Mouse (Mus musculus): ENCODE measurements around the gene Usp39. TPM values are rescaled to one million over a fixed set of nuclear protein-coding genes. Genes with fewer than 3 reads are reported as not detected.

Gene Usp39
- polyA plus RNA-seq, 1 experiment: 17.8 TPM

DNA sequence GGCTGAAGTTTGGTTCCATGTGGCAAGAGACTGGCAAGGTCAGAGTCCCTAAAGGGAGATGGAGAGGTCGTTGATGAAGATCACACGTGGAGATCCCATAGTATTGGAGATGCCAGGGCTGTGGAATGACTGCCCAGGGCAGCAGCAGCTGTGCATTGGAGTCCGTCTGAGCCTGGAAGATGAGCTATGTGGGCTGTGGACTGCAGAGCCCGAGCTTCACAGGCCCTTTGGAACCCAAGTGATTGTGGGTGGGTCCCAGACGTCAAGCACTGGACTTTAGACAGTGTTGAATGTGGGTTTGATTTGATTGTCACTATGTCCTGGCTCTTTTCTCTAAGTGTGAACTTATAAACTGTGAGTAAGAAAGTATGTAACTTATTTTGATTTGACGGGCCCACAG is 20.0 kb upstream of the Usp39 start:
- Histone ChIP-seq H3K27me3 (replicated peaks; ENCODE audit: control insufficient read depth, insufficient read depth, low read length) (no peaks in the 10 kb centered on the region), H3K27ac (ENCODE audit: insufficient read depth, low read depth, low read length) (no peak overlapping the region), H3K36me3 (ENCODE audit: control insufficient read depth, insufficient read depth, low read length) (peaks cover 4% of the 10 kb centered on the region; the same call in 1 of the 2 replicates), H3K4me3 (ENCODE audit: insufficient read depth, low read depth, low read length) (no peak overlapping the region), H3K4me1 (ENCODE audit: control insufficient read depth, insufficient read depth, low read length) (peaks cover 8% of the 10 kb centered on the region)
- no peak for TF ChIP-seq POLR2A (IDR thresholded peaks at IDR 0.05; ENCODE audit: low read depth, low read length)
- TF ChIP-seq CTCF (conservative IDR thresholded peaks at IDR 0.05; ENCODE audit: insufficient read depth, insufficient read length, low read depth, low read length): no peak
- 46% methylated on average over 6 of the region's 6 CpGs for WGBS
- peak; percentile 63 for DNase-seq

DNA sequence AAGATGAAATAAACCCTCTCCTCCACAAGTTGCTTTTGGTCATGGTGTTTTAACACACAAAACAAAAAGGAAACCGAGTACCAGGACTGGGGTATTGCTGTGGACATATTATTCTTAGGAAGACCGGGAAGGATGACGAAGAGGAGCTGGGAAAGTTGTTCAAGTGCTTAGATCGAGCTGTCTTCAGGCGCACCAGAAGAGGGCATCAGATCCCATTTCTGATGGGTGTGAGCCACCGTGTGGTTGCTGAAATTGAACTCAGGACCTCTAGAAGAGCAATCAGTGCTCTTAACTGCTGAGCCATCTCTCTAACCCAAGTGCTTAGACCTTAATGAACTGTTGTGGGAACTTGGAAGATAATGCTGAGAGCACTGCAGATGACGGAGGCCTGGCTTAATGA is 19.0 kb upstream of the Usp39 start:
- TF ChIP-seq POLR2A (IDR thresholded peaks at IDR 0.05; ENCODE audit: low read depth, low read length) (no peak), CTCF (conservative IDR thresholded peaks at IDR 0.05; ENCODE audit: insufficient read depth, insufficient read length, low read depth, low read length) (peak; percentile 63)

DNA sequence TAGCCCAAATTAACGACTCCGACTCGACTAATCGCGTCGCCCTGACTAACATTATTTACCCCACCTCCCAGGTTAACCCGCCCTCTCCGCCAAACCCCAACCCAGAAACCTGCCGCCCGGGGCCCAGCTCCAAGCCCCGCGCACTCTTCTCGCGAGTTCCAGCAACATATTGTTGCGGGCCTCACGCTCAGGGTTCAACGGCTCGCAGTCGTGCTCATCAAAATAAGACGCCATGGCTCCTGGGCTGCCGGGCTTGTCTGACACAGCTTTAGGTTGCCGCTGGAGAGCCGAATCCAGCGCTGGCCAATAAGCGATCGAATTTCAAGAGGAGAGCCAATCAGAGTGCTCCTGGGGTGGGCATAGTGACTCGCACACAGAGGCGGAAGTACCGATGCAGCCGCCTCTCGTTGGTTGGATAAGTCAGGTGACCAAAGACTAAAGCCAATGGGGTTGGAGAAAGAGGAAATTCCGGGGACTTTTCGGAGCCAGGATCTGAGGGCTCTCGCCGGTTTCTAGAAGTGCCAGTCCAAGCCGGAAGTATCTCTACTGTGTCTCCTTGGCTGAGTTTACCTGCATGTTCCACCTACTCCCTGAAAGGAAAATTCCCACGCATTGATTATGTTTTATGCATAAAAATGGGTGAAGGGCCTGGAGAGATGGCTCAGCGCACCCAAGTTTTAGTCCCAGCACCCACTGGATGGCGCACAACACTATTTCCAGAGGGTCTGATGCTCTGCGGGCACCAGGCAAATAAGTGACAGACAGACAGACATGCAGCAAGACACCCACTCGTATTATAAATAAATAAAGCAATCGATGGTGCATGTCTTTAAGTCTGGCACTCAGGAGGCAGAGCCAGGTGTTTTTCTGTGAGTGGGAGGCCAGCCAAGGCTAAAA is 17.4 kb upstream of the Usp39 start:
- Histone ChIP-seq H3K27me3 (replicated peaks; ENCODE audit: control insufficient read depth, insufficient read depth, low read length) (no peaks in the 10 kb centered on the region), H3K36me3 (ENCODE audit: control insufficient read depth, insufficient read depth, low read length) (peaks cover 7% of the 10 kb centered on the region; the same call in 1 of the 2 replicates), H3K27ac (ENCODE audit: insufficient read depth, low read depth, low read length) (peak overlapping the region; percentile 94), H3K4me1 (ENCODE audit: control insufficient read depth, insufficient read depth, low read length) (peaks cover 16% of the 10 kb centered on the region), H3K4me3 (ENCODE audit: insufficient read depth, low read depth, low read length) (peak overlapping the region; percentile 91)
- WGBS: under 1% methylated on average over 42 of the region's 42 CpGs
- TF ChIP-seq POLR2A (IDR thresholded peaks at IDR 0.05; ENCODE audit: low read depth, low read length) (peak; percentile 83), CTCF (conservative IDR thresholded peaks at IDR 0.05; ENCODE audit: insufficient read depth, insufficient read length, low read depth, low read length) (peak; percentile 37)
- peak; percentile 99 for DNase-seq

More for the DNA sequence above, 19.0 kb upstream of the Usp39 start:
- Histone ChIP-seq H3K4me1 (ENCODE audit: control insufficient read depth, insufficient read depth, low read length) (peaks cover 12% of the 10 kb centered on the region), H3K36me3 (ENCODE audit: control insufficient read depth, insufficient read depth, low read length) (peaks cover 7% of the 10 kb centered on the region; the same call in 1 of the 2 replicates), H3K27ac (ENCODE audit: insufficient read depth, low read depth, low read length) (no peak overlapping the region), H3K4me3 (ENCODE audit: insufficient read depth, low read depth, low read length) (no peak overlapping the region), H3K27me3 (replicated peaks; ENCODE audit: control insufficient read depth, insufficient read depth, low read length) (no peaks in the 10 kb centered on the region)
- 39% methylated on average over 7 of the region's 7 CpGs for WGBS
- DNase-seq: peak; percentile 42

DNA sequence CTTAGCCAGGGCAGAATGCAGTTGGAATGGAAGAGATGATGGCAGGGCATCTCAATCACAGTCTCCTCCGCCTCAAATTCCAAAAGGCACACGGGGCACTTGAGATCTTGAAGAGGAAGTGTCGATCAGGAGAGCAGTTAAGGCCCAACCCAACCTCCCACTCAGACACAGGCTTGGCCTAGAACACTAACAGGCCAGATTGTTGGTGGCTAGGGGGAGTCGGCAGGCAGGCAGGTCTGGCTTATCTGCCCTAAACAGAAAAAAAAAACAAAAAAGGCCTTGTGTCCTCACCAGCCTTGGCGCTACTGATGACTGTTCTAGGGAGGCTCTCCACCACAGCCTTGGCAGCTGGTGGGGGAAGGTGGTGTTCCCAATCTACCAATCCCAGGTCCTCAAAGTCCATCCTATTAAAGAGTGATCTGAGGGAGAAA is 16.2 kb upstream of the Usp39 start:
- no peak for DNase-seq
- peaks cover 7% of the 10 kb centered on the region; the same call in 1 of the 2 replicates for H3K36me3 ChIP-seq (ENCODE audit: control insufficient read depth, insufficient read depth, low read length)
- TF ChIP-seq POLR2A (IDR thresholded peaks at IDR 0.05; ENCODE audit: low read depth, low read length): no peak
- no peak for TF ChIP-seq CTCF (conservative IDR thresholded peaks at IDR 0.05; ENCODE audit: insufficient read depth, insufficient read length, low read depth, low read length)
- H3K4me1 ChIP-seq (ENCODE audit: control insufficient read depth, insufficient read depth, low read length): peaks cover 20% of the 10 kb centered on the region
- peak overlapping the region; percentile 91 for H3K4me3 ChIP-seq (ENCODE audit: insufficient read depth, low read depth, low read length)
- H3K27me3 ChIP-seq (replicated peaks; ENCODE audit: control insufficient read depth, insufficient read depth, low read length): no peaks in the 10 kb centered on the region
- H3K27ac ChIP-seq (ENCODE audit: insufficient read depth, low read depth, low read length): peak overlapping the region; percentile 94
- 26% methylated on average over 5 of the region's 5 CpGs for WGBS

DNA sequence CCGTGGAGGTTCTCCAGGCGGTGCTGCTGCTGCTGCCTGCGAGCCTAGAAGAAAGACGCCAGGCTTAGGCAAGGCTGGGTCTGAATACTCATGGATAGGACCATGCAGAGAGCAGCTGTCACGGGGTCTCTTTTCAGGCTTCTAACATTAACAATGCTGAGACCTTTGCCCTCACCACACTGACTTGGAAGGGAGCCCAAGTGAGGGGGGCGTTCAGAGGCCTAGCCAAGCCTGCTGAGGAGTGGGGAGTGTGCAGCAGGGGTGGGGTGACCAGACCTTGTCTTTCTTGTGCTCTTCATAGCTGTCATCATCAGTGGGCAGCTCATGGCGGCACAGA is 15.6 kb upstream of the Usp39 start:
- Histone ChIP-seq H3K4me3 (ENCODE audit: insufficient read depth, low read depth, low read length) (peak overlapping the region; percentile 34), H3K27ac (ENCODE audit: insufficient read depth, low read depth, low read length) (peak overlapping the region; percentile 94), H3K27me3 (replicated peaks; ENCODE audit: control insufficient read depth, insufficient read depth, low read length) (no peaks in the 10 kb centered on the region), H3K4me1 (ENCODE audit: control insufficient read depth, insufficient read depth, low read length) (peaks cover 20% of the 10 kb centered on the region; the same call in 1 of the 2 replicates), H3K36me3 (ENCODE audit: control insufficient read depth, insufficient read depth, low read length) (peaks cover 7% of the 10 kb centered on the region; the same call in 1 of the 2 replicates)
- DNase-seq: peak; percentile 82
- 38% methylated on average over 7 of the region's 7 CpGs for WGBS
- TF ChIP-seq CTCF (conservative IDR thresholded peaks at IDR 0.05; ENCODE audit: insufficient read depth, insufficient read length, low read depth, low read length) (no peak), POLR2A (IDR thresholded peaks at IDR 0.05; ENCODE audit: low read depth, low read length) (peak; percentile 12)

DNA sequence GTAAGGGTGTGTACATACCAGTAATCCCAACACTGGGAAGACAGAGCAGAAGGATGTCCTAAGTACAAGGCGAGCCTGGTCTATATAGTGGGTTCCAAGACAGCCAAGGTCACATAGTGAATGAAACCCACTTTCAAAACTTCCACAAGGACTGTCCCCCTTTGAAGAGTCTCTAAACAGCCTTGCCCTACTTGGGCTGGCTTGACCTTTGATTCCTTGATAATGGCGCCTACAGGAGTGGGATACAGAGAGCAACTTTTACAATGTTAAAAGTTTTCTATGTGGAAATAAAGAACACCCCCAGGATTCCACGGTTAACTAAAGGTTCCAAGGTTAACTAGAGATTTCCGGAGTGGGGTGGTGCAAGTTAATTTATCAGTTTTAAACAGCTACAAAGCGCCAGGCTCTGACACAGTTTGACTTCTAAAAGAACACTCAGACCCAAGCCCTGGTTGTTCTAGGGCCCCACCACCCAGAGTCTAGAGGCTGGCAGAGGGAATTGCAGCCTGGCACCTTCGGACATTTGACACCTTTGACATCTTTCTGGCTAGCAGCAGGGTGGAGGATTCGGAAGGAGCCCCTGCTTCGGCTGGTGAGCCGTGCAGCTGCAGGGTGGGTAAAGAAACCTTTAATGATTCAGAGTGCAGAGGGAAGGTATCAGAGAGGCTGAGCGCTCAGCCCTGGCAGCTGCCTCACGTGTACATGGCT is 15.1 kb upstream of the Usp39 start:
- peak overlapping the region; percentile 94 for H3K27ac ChIP-seq (ENCODE audit: insufficient read depth, low read depth, low read length)
- peaks cover 20% of the 10 kb centered on the region; the same call in 1 of the 2 replicates for H3K4me1 ChIP-seq (ENCODE audit: control insufficient read depth, insufficient read depth, low read length)
- DNase-seq: peak; percentile 81
- peak overlapping the region; percentile 34 for H3K4me3 ChIP-seq (ENCODE audit: insufficient read depth, low read depth, low read length)
- TF ChIP-seq CTCF (conservative IDR thresholded peaks at IDR 0.05; ENCODE audit: insufficient read depth, insufficient read length, low read depth, low read length) (no peak), POLR2A (IDR thresholded peaks at IDR 0.05; ENCODE audit: low read depth, low read length) (peak; percentile 33)
- WGBS: 45% methylated on average over 11 of the region's 11 CpGs
- H3K27me3 ChIP-seq (replicated peaks; ENCODE audit: control insufficient read depth, insufficient read depth, low read length): no peaks in the 10 kb centered on the region
- H3K36me3 ChIP-seq (ENCODE audit: control insufficient read depth, insufficient read depth, low read length): peaks cover 7% of the 10 kb centered on the region; the same call in 1 of the 2 replicates
